Mouse (Mus musculus): ENCODE results near the gene Arhgap9. TPM values are rescaled to one million over a fixed set of nuclear protein-coding genes. Genes with fewer than 3 reads are reported as not detected.

Arhgap9 gene
- total and polyA plus RNA-seq, 2 experiments: 1.5 to 2.1 TPM

GRCm38 (mm10) chr10:127282620-127283215 is 39.0 kb upstream of the Arhgap9 start:
- peaks cover 19% of the 10 kb centered on the region; the same call in 1 of the 2 replicates for H3K79me2 ChIP-seq (ENCODE audit: control insufficient read depth, insufficient read depth, low read length)
- H3K36me3 ChIP-seq (ENCODE audit: control insufficient read depth, insufficient read depth, low read length): peaks cover 43% of the 10 kb centered on the region
- peak; percentile 60 for DNase-seq (ENCODE audit: extremely low read depth, low read depth, low spot score)
- H3K9ac ChIP-seq (ENCODE audit: low read depth, low read length): no peak overlapping the region
- H3K4me3 ChIP-seq (ENCODE audit: insufficient read depth, low read depth, low read length): no peak overlapping the region
- H3K27ac ChIP-seq (replicated peaks; ENCODE audit: insufficient read depth, low read depth, low read length): peak overlapping the region; percentile 22; the same call in 1 of the 2 replicates
- no peaks in the 10 kb centered on the region for H3K27me3 ChIP-seq (ENCODE audit: control insufficient read depth, insufficient read depth, low read length)
- H3K4me1 ChIP-seq (ENCODE audit: control insufficient read depth, insufficient read depth, low read length): peaks cover 13% of the 10 kb centered on the region
- TF ChIP-seq CTCF (IDR thresholded peaks at IDR 0.05; ENCODE audit: low read depth, low read length): no peak
- 31% methylated on average over 13 of the region's 13 CpGs for WGBS

DNA sequence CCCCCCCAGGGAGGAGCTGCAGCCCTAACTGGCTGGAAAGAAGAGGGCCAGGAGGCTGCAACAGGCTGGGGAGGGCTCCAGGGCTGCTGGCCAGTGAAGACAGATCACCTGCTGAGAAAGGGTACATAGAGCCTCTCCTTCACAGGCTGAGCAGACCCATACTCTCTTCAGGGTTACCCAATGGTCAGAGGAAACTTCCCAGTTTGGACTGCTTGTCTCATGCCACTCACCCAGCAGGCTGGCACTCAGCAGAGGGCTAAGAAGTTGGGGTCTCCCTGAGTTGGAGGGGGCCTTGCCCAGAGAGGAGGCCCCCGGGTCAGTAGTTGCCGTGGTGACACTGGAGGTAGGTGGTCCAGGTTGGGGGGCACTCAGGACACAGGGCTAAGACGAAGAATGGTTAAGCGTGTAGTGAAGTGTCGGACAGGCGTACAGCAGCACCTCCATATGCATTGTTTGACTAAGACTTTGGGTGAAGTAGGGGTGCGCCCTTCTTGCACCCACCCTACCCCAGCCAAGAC is 37.6 kb upstream of the Arhgap9 start:
- TF ChIP-seq POLR2A (IDR thresholded peaks at IDR 0.05; ENCODE audit: extremely low read depth, insufficient read depth, low read length) (no peak), CTCF (IDR thresholded peaks at IDR 0.05; ENCODE audit: low read depth, low read length) (no peak)
- H3K9ac ChIP-seq (ENCODE audit: low read depth, low read length): no peak overlapping the region
- WGBS: 97% methylated on average over 7 of the region's 7 CpGs

GRCm38 (mm10) chr10:127284724-127285500 is 36.9 kb upstream of the Arhgap9 start:
- Histone ChIP-seq H3K4me1 (ENCODE audit: control insufficient read depth, insufficient read depth, low read length) (peaks cover 17% of the 10 kb centered on the region), H3K27me3 (ENCODE audit: control insufficient read depth, insufficient read depth, low read length) (no peaks in the 10 kb centered on the region), H3K27ac (replicated peaks; ENCODE audit: insufficient read depth, low read depth, low read length) (no peak overlapping the region), H3K4me3 (ENCODE audit: insufficient read depth, low read depth, low read length) (no peak overlapping the region), H3K9ac (ENCODE audit: low read depth, low read length) (no peak overlapping the region), H3K79me2 (ENCODE audit: control insufficient read depth, insufficient read depth, low read length) (peaks cover 19% of the 10 kb centered on the region; the same call in 1 of the 2 replicates), H3K36me3 (ENCODE audit: control insufficient read depth, insufficient read depth, low read length) (peaks cover 31% of the 10 kb centered on the region)
- 89% methylated on average over 11 of the region's 11 CpGs for WGBS
- no peak for TF ChIP-seq CTCF (IDR thresholded peaks at IDR 0.05; ENCODE audit: low read depth, low read length)
- no peak for TF ChIP-seq POLR2A (IDR thresholded peaks at IDR 0.05; ENCODE audit: extremely low read depth, insufficient read depth, low read length)
- no peak for DNase-seq (ENCODE audit: extremely low read depth, low read depth, low spot score)

More for the DNA sequence above, 37.6 kb upstream of the Arhgap9 start:
- H3K4me1 ChIP-seq (ENCODE audit: control insufficient read depth, insufficient read depth, low read length): peaks cover 13% of the 10 kb centered on the region
- DNase-seq (ENCODE audit: extremely low read depth, low read depth, low spot score): no peak
- no peak overlapping the region for H3K27ac ChIP-seq (replicated peaks; ENCODE audit: insufficient read depth, low read depth, low read length)
- peaks cover 19% of the 10 kb centered on the region; the same call in 1 of the 2 replicates for H3K79me2 ChIP-seq (ENCODE audit: control insufficient read depth, insufficient read depth, low read length)
- H3K27me3 ChIP-seq (ENCODE audit: control insufficient read depth, insufficient read depth, low read length): no peaks in the 10 kb centered on the region
- peaks cover 34% of the 10 kb centered on the region for H3K36me3 ChIP-seq (ENCODE audit: control insufficient read depth, insufficient read depth, low read length)
- no peak overlapping the region for H3K4me3 ChIP-seq (ENCODE audit: insufficient read depth, low read depth, low read length)

- no peak for DNase-seq (ENCODE audit: extremely low read depth, low read depth, low spot score)
- Histone ChIP-seq H3K27me3 (ENCODE audit: control insufficient read depth, insufficient read depth, low read length) (no peaks in the 10 kb centered on the region), H3K36me3 (ENCODE audit: control insufficient read depth, insufficient read depth, low read length) (peaks cover 27% of the 10 kb centered on the region), H3K4me3 (ENCODE audit: insufficient read depth, low read depth, low read length) (no peak overlapping the region), H3K4me1 (ENCODE audit: control insufficient read depth, insufficient read depth, low read length) (peaks cover 17% of the 10 kb centered on the region), H3K27ac (replicated peaks; ENCODE audit: insufficient read depth, low read depth, low read length) (no peak overlapping the region), H3K79me2 (ENCODE audit: control insufficient read depth, insufficient read depth, low read length) (peaks cover 19% of the 10 kb centered on the region; the same call in 1 of the 2 replicates), H3K9ac (ENCODE audit: low read depth, low read length) (no peak overlapping the region)
- TF ChIP-seq CTCF (IDR thresholded peaks at IDR 0.05; ENCODE audit: low read depth, low read length): no peak
- 93% methylated on average over 13 of the region's 13 CpGs for WGBS
These were observed 36.1 kb upstream of the Arhgap9 start for GRCm38 (mm10) chr10:127285644-127286043.

GRCm38 (mm10) chr10:127286194-127286593 is 35.6 kb upstream of the Arhgap9 start:
- Histone ChIP-seq H3K36me3 (ENCODE audit: control insufficient read depth, insufficient read depth, low read length) (peaks cover 25% of the 10 kb centered on the region), H3K27ac (replicated peaks; ENCODE audit: insufficient read depth, low read depth, low read length) (no peak overlapping the region), H3K4me3 (ENCODE audit: insufficient read depth, low read depth, low read length) (no peak overlapping the region), H3K9ac (ENCODE audit: low read depth, low read length) (no peak overlapping the region), H3K79me2 (ENCODE audit: control insufficient read depth, insufficient read depth, low read length) (peaks cover 19% of the 10 kb centered on the region; the same call in 1 of the 2 replicates), H3K4me1 (ENCODE audit: control insufficient read depth, insufficient read depth, low read length) (peaks cover 17% of the 10 kb centered on the region), H3K27me3 (ENCODE audit: control insufficient read depth, insufficient read depth, low read length) (no peaks in the 10 kb centered on the region)
- WGBS: 80% methylated on average over 7 of the region's 7 CpGs
- TF ChIP-seq CTCF (IDR thresholded peaks at IDR 0.05; ENCODE audit: low read depth, low read length): no peak
- no peak for TF ChIP-seq POLR2A (IDR thresholded peaks at IDR 0.05; ENCODE audit: extremely low read depth, insufficient read depth, low read length)
- DNase-seq (ENCODE audit: extremely low read depth, low read depth, low spot score): no peak

Measured in liver, adult 2 months (tissue).